Mouse (Mus musculus) MEL (cell line): Measurements from ENCODE around the gene Ak5.

Source experiments
- CTCF ChIP-seq, 3 experiments: IDR thresholded peaks in 2 of 3; conservative IDR thresholded peaks in 1 of 3; 2 replicates each; pipeline ENCODE4 v1.5.1; 2011 to 2012; ENCODE audit warnings: low read length in 3 of 3, low read depth in 2 of 3, mild to moderate bottlenecking in 2 of 3, improper control_type of control experiment in 1 of 3, inconsistent platforms in 1 of 3, mixed read lengths in 1 of 3, moderate library complexity in 1 of 3; ENCODE audit not compliant: control insufficient read depth in 1 of 3, insufficient read depth in 1 of 3, poor library complexity in 1 of 3, severe bottlenecking in 1 of 3
- HCFC1 ChIP-seq: IDR thresholded peaks from 2 replicates; pipeline ENCODE4 v1.6.1; 2012; ENCODE audit warnings: low read depth, mild to moderate bottlenecking, inconsistent platforms, low read length, improper control_type of control experiment, moderate library complexity
- MAZ ChIP-seq: IDR thresholded peaks from 2 replicates; pipeline ENCODE4 v1.6.1; 2012; ENCODE audit warnings: low read depth, mild to moderate bottlenecking, inconsistent platforms, low read length, improper control_type of control experiment
- NRF1 ChIP-seq: IDR thresholded peaks from 2 replicates; pipeline ENCODE4 v1.6.1; 2014; ENCODE audit warnings: low read depth, mild to moderate bottlenecking, inconsistent platforms, low read length, improper control_type of control experiment, moderate library complexity; ENCODE audit not compliant: poor library complexity, insufficient read depth, severe bottlenecking
- TCF12 ChIP-seq: IDR thresholded peaks from 2 replicates; pipeline ENCODE4 v1.6.1; 2014; ENCODE audit warnings: low read depth, mild to moderate bottlenecking, inconsistent platforms, low read length, improper control_type of control experiment, moderate library complexity
- USF2 ChIP-seq, 2 experiments: IDR thresholded peaks; 2 replicates each; pipeline ENCODE4 v1.6.1; 2011 to 2012; ENCODE audit warnings: improper control_type of control experiment in 2 of 2, low read length in 2 of 2, borderline replicate concordance in 1 of 2, inconsistent platforms in 1 of 2, low read depth in 1 of 2, mild to moderate bottlenecking in 1 of 2; ENCODE audit not compliant: insufficient read depth in 1 of 2

GRCm38 (mm10) chr3:152468032-152468431 is 200.1 kb downstream of the Ak5 start:
- TF ChIP-seq TCF12: no peak
- TF ChIP-seq USF2 (IDR thresholded peaks at IDR 0.05; ENCODE audit: borderline replicate concordance in 1 of 2, insufficient read depth in 1 of 2, low read depth in 1 of 2, low read length in 2 of 2): no peak
- TF ChIP-seq NRF1: no peak
- TF ChIP-seq MAZ: no peak
- TF ChIP-seq CTCF (IDR thresholded peaks at IDR 0.05 in 2 of 3, conservative IDR thresholded peaks at IDR 0.05 in 1 of 3; ENCODE audit: control insufficient read depth in 1 of 3, insufficient read depth in 1 of 3, low read depth in 2 of 3, low read length in 3 of 3, poor library complexity in 1 of 3, severe bottlenecking in 1 of 3): no peak
- TF ChIP-seq HCFC1: no peak
